Mouse (Mus musculus) C2C12 (cell line): ENCODE measurements around the gene Pygo2. TPM values are rescaled to one million over a fixed set of nuclear protein-coding genes. Genes with fewer than 3 reads are reported as not detected.

ENCODE experiments used
- H3K27me3 ChIP-seq: one replicate; pipeline ENCODE4 v1.6.1; 2011; ENCODE audit not compliant: control insufficient read depth, insufficient read depth, insufficient read length
- H3K36me3 ChIP-seq: one replicate; pipeline ENCODE4 v1.6.1; 2011; ENCODE audit not compliant: control insufficient read depth, insufficient read depth
- H3K4me3 ChIP-seq: one replicate; pipeline ENCODE4 v1.5.1; 2011; ENCODE audit warnings: mild to moderate bottlenecking, control low read depth; ENCODE audit not compliant: poor library complexity, insufficient read depth, severe bottlenecking
- H3K79me2 ChIP-seq: one replicate; pipeline ENCODE4 v1.6.1; 2011; ENCODE audit not compliant: control insufficient read depth, insufficient read depth
- H3K79me3 ChIP-seq: one replicate; pipeline ENCODE4 v1.6.1; 2011; ENCODE audit warnings: low read depth, control low read depth
- H3ac ChIP-seq: one replicate; pipeline ENCODE3; 2011; ENCODE audit warnings: low read depth; ENCODE audit not compliant: control insufficient read depth, insufficient read length
- CEBPB ChIP-seq: IDR thresholded peaks from one replicate; pipeline ENCODE4 v1.6.1; 2011; ENCODE audit warnings: low read depth, mild to moderate bottlenecking, control low read depth, moderate library complexity
- CTCF ChIP-seq: IDR thresholded peaks from one replicate; pipeline ENCODE4 v1.5.1; 2011; ENCODE audit not compliant: control insufficient read depth, insufficient read depth, insufficient read length
- FOSL1 ChIP-seq: IDR thresholded peaks from one replicate; pipeline ENCODE4 v1.8.0; 2011; ENCODE audit warnings: mild to moderate bottlenecking, low read length; ENCODE audit not compliant: poor library complexity, insufficient read depth, severe bottlenecking
- MAX ChIP-seq: IDR thresholded peaks from one replicate; pipeline ENCODE4 v1.6.1; 2011; ENCODE audit warnings: mild to moderate bottlenecking, control low read depth
- MYOD1 ChIP-seq: IDR thresholded peaks from one replicate; pipeline ENCODE4 v1.6.1; 2011; ENCODE audit warnings: low read depth; ENCODE audit not compliant: control insufficient read depth, insufficient read length
- MYOG ChIP-seq: IDR thresholded peaks from one replicate; pipeline ENCODE4 v1.6.1; 2011; ENCODE audit not compliant: control insufficient read depth, insufficient read length; ENCODE audit errors: extremely low read depth
- USF1 ChIP-seq: IDR thresholded peaks from one replicate; pipeline ENCODE4 v1.6.1; 2011; ENCODE audit warnings: low read depth, mild to moderate bottlenecking, control low read depth, moderate library complexity
- polyA plus RNA-seq: library from polyadenylated mRNA; unstranded; fragments of >200 nt; fragmentation: generic; extraction: Trizol; gene quantifications from one replicate; pipeline ENCODE4 v1.2.1, GENCODE M21; 2012; ENCODE audit warnings: missing spikeins

Gene Pygo2
- polyA plus RNA-seq, 1 experiment, result 53.1 TPM

DNA sequence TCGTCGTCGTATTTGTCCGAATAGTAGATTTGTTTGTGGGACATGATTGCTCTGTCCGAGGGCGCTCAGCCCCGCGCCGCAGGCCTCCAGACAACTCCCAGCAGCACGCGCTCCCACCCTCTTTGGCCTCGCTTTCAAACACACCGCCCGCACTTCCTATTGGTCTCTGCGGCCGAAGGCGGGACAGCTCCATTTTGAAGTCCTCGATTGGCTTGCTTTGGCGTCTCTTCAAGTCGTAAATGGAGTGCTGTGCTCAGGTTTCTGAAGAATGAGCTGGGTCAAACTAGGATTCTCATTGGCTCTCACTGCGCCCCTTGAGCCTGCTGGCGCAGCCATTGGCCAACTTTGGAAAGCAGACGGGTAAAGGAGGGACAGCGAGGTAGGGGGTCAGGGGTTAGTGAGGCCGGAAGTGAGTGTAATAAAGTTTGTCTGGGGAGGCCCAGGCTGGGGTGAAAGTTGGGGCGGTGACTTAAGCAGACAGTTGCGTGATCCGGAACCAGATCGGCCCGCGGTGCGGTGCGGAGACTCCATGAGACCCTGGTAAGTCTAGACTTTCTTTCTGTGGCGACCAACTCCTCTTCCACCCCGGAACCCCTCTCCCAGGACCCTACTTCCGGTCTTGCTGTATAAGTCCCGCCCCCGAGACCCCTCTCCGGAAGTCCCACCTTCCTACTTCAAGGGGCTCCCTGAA is 11.7 kb upstream of the Pygo2 start, which contains the start of the genes Cks1b and Shc1:
Gene Cks1b (minus strand): TSS at position 214 of the 691 bp plus-strand sequence.
Gene Shc1 (plus strand): TSS at position 274 of the 691 bp plus-strand sequence.
- TF ChIP-seq USF1, result no peak
- TF ChIP-seq MYOD1, result no peak
- TF ChIP-seq CTCF, result no peak
- TF ChIP-seq MAX, result peak; percentile 71
- no peak for TF ChIP-seq MYOG
- TF ChIP-seq FOSL1, result no peak
- Histone ChIP-seq H3K27me3 (no peaks in the 10 kb centered on the region), H3K79me2 (peaks cover 77% of the 10 kb centered on the region), H3ac (peak within 1 kb of the TSS; percentile 86), H3K36me3 (peaks cover 51% of the 10 kb centered on the region), H3K4me3 (peak within 1 kb of the TSS; percentile 73), H3K79me3 (peaks cover 54% of the 10 kb centered on the region)

DNA sequence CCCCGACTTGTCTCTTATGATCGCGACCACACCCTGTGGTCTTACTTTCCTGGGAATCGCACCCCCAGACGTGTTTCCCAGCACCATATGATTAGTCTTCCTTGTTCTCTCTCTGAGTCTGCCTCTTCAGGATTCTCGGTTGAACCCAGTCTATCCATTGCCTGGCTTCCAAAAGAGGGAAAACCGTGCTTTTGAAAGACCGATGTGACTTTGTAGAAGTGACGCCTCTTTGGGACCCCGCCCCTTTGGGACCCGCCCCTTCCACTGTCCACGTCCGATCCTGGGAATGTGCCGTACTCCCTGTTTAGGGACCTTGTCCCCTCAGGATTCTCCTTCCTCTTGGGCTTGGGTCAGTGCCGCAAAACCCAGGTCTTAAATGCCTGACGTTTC is 11.2 kb upstream of the Pygo2 start:
- Histone ChIP-seq H3K79me2 (peaks cover 82% of the 10 kb centered on the region), H3K79me3 (peaks cover 57% of the 10 kb centered on the region), H3K27me3 (no peaks in the 10 kb centered on the region), H3K4me3 (peak overlapping the region; percentile 73), H3K36me3 (peaks cover 50% of the 10 kb centered on the region), H3ac (peak overlapping the region; percentile 75)
- no peak for TF ChIP-seq CTCF
- no peak for TF ChIP-seq MYOD1
- TF ChIP-seq MYOG, result no peak
- no peak for TF ChIP-seq USF1
- TF ChIP-seq MAX, result no peak
- TF ChIP-seq FOSL1, result no peak
- TF ChIP-seq CEBPB, result no peak

DNA sequence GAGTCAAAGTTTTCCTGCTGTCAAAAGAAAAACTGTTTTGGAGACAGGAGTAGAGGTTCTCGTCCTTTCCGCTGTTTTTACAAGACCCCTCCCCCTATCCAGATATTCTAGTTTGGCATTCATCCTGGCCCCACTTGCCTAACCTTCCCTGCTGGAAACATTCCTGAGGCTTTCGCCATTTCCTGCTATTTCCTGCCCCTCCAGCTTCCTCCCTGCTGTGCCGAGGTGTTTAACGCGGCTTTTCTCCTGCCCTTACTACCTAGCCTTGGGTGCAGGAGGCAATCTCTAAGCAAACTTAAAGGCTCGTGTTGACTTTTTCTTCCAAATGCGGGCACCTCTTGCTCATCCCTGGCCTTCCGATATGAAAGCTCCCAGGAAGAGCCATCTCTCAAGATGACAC is 10.4 kb upstream of the Pygo2 start:
- Histone ChIP-seq H3ac (peak overlapping the region; percentile 70), H3K4me3 (peak overlapping the region; percentile 73), H3K79me3 (peaks cover 59% of the 10 kb centered on the region), H3K79me2 (peaks cover 88% of the 10 kb centered on the region), H3K36me3 (peaks cover 49% of the 10 kb centered on the region), H3K27me3 (no peaks in the 10 kb centered on the region)
- TF ChIP-seq MYOD1 (no peak), CEBPB (peak; percentile 76)

DNA sequence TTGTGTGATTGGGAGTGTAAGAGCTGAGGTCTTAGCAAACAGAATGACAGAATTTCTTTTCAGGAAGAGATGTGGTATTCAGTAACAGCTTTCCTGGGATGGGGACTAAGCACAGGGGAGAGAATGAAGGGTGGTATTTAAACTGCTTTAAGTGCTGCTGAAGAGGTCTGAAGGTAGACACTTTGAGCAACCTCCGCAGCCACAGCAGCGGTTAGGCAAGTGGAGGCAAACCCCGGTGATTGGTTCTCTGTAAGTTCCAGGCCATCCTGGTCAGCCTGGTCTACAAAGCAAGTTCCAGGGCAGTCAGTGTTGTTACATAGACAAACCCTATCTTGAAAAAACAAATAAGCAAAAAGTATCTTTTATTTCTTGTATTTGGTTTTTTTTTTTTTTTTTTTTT is 10.0 kb upstream of the Pygo2 start:
- peaks cover 88% of the 10 kb centered on the region for H3K79me2 ChIP-seq
- peak overlapping the region; percentile 73 for H3K4me3 ChIP-seq
- H3K79me3 ChIP-seq, result peaks cover 56% of the 10 kb centered on the region
- no peaks in the 10 kb centered on the region for H3K27me3 ChIP-seq
- peaks cover 48% of the 10 kb centered on the region for H3K36me3 ChIP-seq
- peak overlapping the region; percentile 28 for H3ac ChIP-seq
- TF ChIP-seq MYOD1 (no peak), USF1 (no peak), FOSL1 (no peak), CEBPB (no peak), MAX (no peak), MYOG (no peak), CTCF (no peak)

DNA sequence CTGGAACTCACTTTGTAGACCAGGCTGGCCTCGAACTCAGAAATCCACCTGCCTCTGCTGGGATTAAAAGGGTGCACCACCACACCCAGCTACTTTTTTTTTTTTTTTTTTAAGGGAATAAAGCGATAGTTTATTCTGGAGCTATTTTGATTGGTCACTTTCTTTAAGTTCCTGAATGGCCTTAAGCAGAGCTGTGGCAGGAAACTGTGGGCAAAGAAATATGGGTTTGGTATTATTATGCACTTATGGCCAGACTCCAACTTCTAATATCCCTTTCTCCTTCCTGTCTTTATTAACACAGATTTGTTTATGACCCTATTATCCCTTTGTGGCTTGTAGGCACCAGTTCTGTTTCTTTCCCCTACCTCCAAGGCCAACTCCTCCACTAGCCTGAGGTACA is 9.6 kb upstream of the Pygo2 start:
- H3K79me3 ChIP-seq, result peaks cover 54% of the 10 kb centered on the region
- no peak overlapping the region for H3ac ChIP-seq
- no peaks in the 10 kb centered on the region for H3K27me3 ChIP-seq
- H3K79me2 ChIP-seq, result peaks cover 88% of the 10 kb centered on the region
- peak overlapping the region; percentile 73 for H3K4me3 ChIP-seq
- TF ChIP-seq CTCF, result no peak
- TF ChIP-seq FOSL1, result no peak
- no peak for TF ChIP-seq MAX
- TF ChIP-seq MYOG, result no peak
- no peak for TF ChIP-seq CEBPB
- no peak for TF ChIP-seq USF1
- TF ChIP-seq MYOD1, result no peak
- H3K36me3 ChIP-seq, result peaks cover 48% of the 10 kb centered on the region
